Mouse (Mus musculus) spleen, adult 2 months (tissue): Measurements from ENCODE around the gene Dpp6. TPM values are rescaled to one million over a fixed set of nuclear protein-coding genes. Genes with fewer than 3 reads are reported as not detected.

Experiments used
- DNase-seq, 2 experiments: peaks; one replicate each; pipeline versions ENCODE4 v3.0.0 to v3.0.0-alpha.2; 2012 to 2021; ENCODE audit warnings: low spot score in 2 of 2, low read depth in 1 of 2
- H3K27ac ChIP-seq: fragments of 200-500 bp; 2 replicates; pipeline ENCODE4 v1.5.1; 2012; ENCODE audit warnings: low read length, inconsistent platforms; ENCODE audit not compliant: insufficient read depth
- H3K27me3 ChIP-seq: fragments of 200-500 bp; 2 replicates; pipeline ENCODE4 v1.6.1; 2012; ENCODE audit warnings: mild to moderate bottlenecking, moderate library complexity, low read length, inconsistent platforms; ENCODE audit not compliant: control insufficient read depth, insufficient read depth
- H3K36me3 ChIP-seq: fragments of 200-500 bp; 2 replicates; pipeline ENCODE4 v1.6.1; 2012; ENCODE audit warnings: mild to moderate bottlenecking, low read length, inconsistent platforms; ENCODE audit not compliant: control insufficient read depth, insufficient read depth
- H3K4me1 ChIP-seq: fragments of 200-500 bp; 2 replicates; pipeline ENCODE4 v1.6.1; 2011; ENCODE audit warnings: inconsistent platforms; ENCODE audit not compliant: control insufficient read depth, insufficient read depth, insufficient read length
- H3K4me3 ChIP-seq: fragments of 200-500 bp; 2 replicates; pipeline ENCODE4 v1.5.1; 2011; ENCODE audit warnings: mild to moderate bottlenecking, inconsistent platforms; ENCODE audit not compliant: insufficient read depth, insufficient read length; ENCODE audit errors: extremely low read depth
- CTCF ChIP-seq: fragments of 200-500 bp; IDR thresholded peaks from 2 replicates; pipeline ENCODE4 v1.5.1; 2011; ENCODE audit warnings: mild to moderate bottlenecking, inconsistent platforms; ENCODE audit not compliant: insufficient read depth, insufficient read length, insufficient replicate concordance; ENCODE audit errors: extremely low read depth
- POLR2A ChIP-seq: fragments of 200-500 bp; IDR thresholded peaks from 2 replicates; pipeline ENCODE4 v1.6.1; 2011; ENCODE audit warnings: low read depth, low read length, inconsistent platforms
- WGBS: fragments of 180-500 bp; shearing (Covaris S2); methylation state at CpG from one replicate; pipeline ENCODE4 v1.1.7; 2018; 5-methylcytosine and 5-hydroxymethylcytosine counted together
- polyA plus RNA-seq: library from polyadenylated mRNA; depleted of rRNA; stranded (reverse); fragments of >200 nt; gene quantifications from 2 replicates; pipeline ENCODE4 v1.2.3, GENCODE M21; 2012

Dpp6 gene
- polyA plus RNA-seq, 1 experiment, result 0.11 TPM

- no peak for TF ChIP-seq POLR2A
- no peak overlapping the region for H3K4me3 ChIP-seq
- no peaks in the 10 kb centered on the region for H3K27me3 ChIP-seq
- no peak for DNase-seq
- H3K36me3 ChIP-seq, result no peaks in the 10 kb centered on the region
- no peak overlapping the region for H3K27ac ChIP-seq
- no peaks in the 10 kb centered on the region for H3K4me1 ChIP-seq
Measured at GRCm38 (mm10) chr5:27705020-27705419, 888.0 kb downstream of the Dpp6 start.

- no peaks in the 10 kb centered on the region for H3K27me3 ChIP-seq
- H3K4me3 ChIP-seq, result no peak overlapping the region
- H3K27ac ChIP-seq, result no peak overlapping the region
- 75% methylated on average over 6 of the region's 6 CpGs for WGBS
- H3K4me1 ChIP-seq, result no peaks in the 10 kb centered on the region
- no peaks in the 10 kb centered on the region for H3K36me3 ChIP-seq
- DNase-seq, result no peak
- TF ChIP-seq POLR2A, result no peak
- TF ChIP-seq CTCF, result no peak
Measured at GRCm38 (mm10) chr5:27706551-27706950, 889.5 kb downstream of the Dpp6 start.

- Histone ChIP-seq H3K36me3 (no peaks in the 10 kb centered on the region), H3K4me1 (no peaks in the 10 kb centered on the region), H3K4me3 (no peak overlapping the region), H3K27me3 (no peaks in the 10 kb centered on the region), H3K27ac (no peak overlapping the region)
- no peak for TF ChIP-seq CTCF
- no peak for TF ChIP-seq POLR2A
- no peak for DNase-seq
Measured at GRCm38 (mm10) chr5:27707283-27707682, 890.3 kb downstream of the Dpp6 start.

- no peak for TF ChIP-seq POLR2A
- TF ChIP-seq CTCF, result no peak
- H3K27me3 ChIP-seq, result no peaks in the 10 kb centered on the region
- no peaks in the 10 kb centered on the region for H3K36me3 ChIP-seq
- H3K27ac ChIP-seq, result no peak overlapping the region
- no peaks in the 10 kb centered on the region for H3K4me1 ChIP-seq
- 11% methylated on average over 6 of the region's 6 CpGs for WGBS
- no peak overlapping the region for H3K4me3 ChIP-seq
- no peak for DNase-seq
Measured at GRCm38 (mm10) chr5:27708209-27708608, 891.2 kb downstream of the Dpp6 start.

GRCm38 (mm10) chr5:27711461-27712192, 894.6 kb downstream of the Dpp6 start:
- no peak overlapping the region for H3K27ac ChIP-seq
- WGBS, result 87% methylated on average over 8 of the region's 8 CpGs
- H3K4me3 ChIP-seq, result no peak overlapping the region
- TF ChIP-seq POLR2A (no peak), CTCF (no peak)
- H3K27me3 ChIP-seq, result no peaks in the 10 kb centered on the region
- H3K4me1 ChIP-seq, result no peaks in the 10 kb centered on the region
- no peak for DNase-seq
- no peaks in the 10 kb centered on the region for H3K36me3 ChIP-seq

GRCm38 (mm10) chr5:27714356-27714755, 897.4 kb downstream of the Dpp6 start:
- Histone ChIP-seq H3K4me1 (no peaks in the 10 kb centered on the region), H3K27ac (no peak overlapping the region), H3K27me3 (no peaks in the 10 kb centered on the region), H3K36me3 (no peaks in the 10 kb centered on the region), H3K4me3 (no peak overlapping the region)
- DNase-seq, result no peak
- 75% methylated on average over 9 of the region's 9 CpGs for WGBS
- TF ChIP-seq CTCF (no peak), POLR2A (no peak)

- Histone ChIP-seq H3K4me3 (no peak overlapping the region), H3K4me1 (no peaks in the 10 kb centered on the region), H3K27me3 (no peaks in the 10 kb centered on the region), H3K36me3 (no peaks in the 10 kb centered on the region), H3K27ac (no peak overlapping the region)
- TF ChIP-seq CTCF (no peak), POLR2A (no peak)
- DNase-seq, result no peak
- 82% methylated on average over 4 of the region's 4 CpGs for WGBS
Measured at GRCm38 (mm10) chr5:27716026-27716425, 899.0 kb downstream of the Dpp6 start.

GRCm38 (mm10) chr5:27717301-27717700, 900.3 kb downstream of the Dpp6 start:
- H3K4me3 ChIP-seq, result no peak overlapping the region
- DNase-seq, result no peak
- no peaks in the 10 kb centered on the region for H3K27me3 ChIP-seq
- H3K36me3 ChIP-seq, result no peaks in the 10 kb centered on the region
- H3K4me1 ChIP-seq, result no peaks in the 10 kb centered on the region
- TF ChIP-seq POLR2A, result no peak
- TF ChIP-seq CTCF, result no peak
- no peak overlapping the region for H3K27ac ChIP-seq
